Mouse (Mus musculus) hindlimb bud, embryonic 11.5 days (tissue): Measurements from ENCODE around the gene Stx5a.

ENCODE experiments used
- DNase-seq: peaks from one replicate; pipeline ENCODE4 v3.0.0-alpha.2; 2012; ENCODE audit warnings: low read depth, low spot score; ENCODE audit errors: extremely low spot score

Gene Stx5a

DNA sequence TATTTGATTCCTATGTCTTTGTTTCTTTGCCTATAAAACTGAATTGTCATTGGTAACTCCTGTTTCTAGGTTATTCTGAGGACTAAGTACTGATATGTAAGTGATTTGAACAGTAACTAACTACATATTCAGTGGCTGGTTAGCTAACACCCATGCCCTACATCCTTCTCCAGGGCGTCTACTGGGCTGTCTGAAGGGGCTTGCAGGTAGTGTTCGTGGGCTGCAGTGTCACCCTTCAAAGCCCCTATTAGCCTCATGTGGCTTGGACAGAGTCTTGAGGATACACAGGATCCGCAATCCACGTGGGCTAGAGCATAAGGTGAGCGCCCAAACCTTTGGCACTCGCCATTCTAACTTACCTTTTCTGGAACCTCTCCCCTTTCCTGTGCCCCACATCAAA lies 1.6 kb upstream of the Stx5a start:
- no peak for DNase-seq

DNA sequence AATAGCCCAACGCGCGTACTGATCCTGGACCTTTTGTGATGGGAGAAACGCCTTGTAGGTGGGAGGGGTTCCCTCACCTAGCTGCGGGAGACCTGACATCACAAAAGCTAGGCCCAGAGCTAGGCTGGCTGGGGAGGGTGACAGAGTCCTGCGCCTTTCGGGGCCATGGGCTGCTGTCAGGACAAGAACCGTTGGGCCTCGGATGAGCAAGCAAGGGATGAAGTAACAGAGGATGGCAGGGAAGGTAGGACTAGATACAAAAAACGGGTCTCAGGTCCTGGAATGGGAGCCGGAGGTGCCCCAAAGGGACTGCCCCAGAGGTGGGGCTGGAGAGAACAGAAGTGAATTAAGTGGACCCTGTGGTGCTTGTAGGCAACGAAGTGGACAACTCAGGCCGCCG lies 610 bp upstream of the Stx5a start, which contains the start of gene 1700092M07Rik:
TSS of gene 1700092M07Rik (plus strand) at position 116 of the 400 bp plus-strand sequence.
- no peak for DNase-seq

DNA sequence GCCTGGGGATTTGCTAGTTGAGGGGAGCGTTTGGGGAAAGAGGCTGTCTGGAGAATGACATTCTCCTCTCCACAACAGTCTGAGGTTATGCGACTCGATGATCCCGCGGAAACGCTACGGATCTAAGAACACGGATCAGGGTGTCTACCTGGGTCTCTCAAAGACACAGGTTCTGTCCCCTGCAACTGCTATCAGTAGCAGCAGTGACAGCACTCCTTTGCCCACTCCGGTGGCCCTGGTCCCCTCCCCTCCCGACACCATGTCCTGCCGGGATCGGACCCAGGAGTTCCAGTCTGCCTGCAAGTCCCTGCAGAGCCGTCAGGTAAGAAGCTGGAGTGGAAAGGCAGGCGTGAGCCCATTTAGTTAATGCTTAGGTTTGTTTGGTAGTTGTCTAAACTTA lies 963 bp downstream of the Stx5a start:
- no peak for DNase-seq

DNA sequence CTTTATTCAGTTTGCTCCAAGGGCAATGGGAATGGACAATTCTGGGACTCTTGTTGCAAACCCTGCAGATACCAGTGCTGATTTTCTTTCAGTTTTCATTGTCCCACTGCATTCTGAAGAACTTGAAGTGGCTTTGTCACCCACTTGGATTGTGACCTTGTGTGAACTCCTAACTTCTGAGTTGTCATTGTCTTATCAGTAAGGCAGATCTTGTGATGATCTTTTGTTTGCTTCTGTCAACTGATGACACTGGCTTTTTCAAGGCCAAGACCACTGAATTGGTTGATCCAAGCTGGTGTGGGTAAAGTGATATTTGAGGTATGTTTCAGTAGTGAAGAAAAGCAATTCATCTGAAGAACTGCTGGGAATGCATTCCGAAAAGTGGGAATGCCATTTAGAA lies 4.2 kb downstream of the Stx5a start:
- DNase-seq = no peak

DNA sequence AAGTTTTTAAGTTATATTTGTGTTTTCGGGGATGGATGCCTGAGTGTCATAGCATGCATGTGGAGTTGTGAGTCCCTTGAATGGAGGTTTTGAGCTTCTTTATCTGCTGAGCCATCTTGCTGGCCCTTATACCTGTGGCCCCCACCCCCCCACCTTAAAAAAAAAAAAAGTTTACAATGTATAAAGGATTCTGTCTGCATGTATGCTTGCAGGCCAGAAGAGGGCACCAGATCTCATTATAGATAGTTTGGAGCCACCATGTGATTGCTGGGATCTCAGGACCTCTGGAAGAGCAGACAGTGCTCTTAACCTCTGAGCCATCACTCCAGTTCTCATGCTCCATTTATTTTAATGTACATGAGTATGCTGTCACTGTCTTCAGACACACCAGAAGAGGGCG lies 6.2 kb downstream of the Stx5a start:
- DNase-seq = no peak

DNA sequence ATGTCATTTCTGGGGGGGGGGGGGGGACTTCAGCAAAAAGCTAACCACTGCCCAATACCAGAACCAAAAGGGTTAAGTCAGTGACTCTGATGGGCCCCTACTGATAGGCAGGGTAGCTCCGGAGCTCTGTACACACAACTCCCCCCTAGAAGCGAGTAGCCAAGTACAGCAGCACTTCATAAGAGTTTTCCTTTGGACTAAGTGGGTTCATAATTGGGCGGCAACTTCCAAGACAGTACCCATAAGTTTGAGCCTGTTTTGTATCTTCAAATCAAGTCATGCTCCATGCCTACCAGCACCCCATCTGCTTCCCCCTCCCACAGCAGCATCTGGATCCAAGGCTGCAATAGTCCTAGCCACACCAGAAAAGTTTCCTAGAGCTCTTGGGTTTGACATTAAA lies 14.4 kb downstream of the Stx5a start:
- no peak for DNase-seq

DNA sequence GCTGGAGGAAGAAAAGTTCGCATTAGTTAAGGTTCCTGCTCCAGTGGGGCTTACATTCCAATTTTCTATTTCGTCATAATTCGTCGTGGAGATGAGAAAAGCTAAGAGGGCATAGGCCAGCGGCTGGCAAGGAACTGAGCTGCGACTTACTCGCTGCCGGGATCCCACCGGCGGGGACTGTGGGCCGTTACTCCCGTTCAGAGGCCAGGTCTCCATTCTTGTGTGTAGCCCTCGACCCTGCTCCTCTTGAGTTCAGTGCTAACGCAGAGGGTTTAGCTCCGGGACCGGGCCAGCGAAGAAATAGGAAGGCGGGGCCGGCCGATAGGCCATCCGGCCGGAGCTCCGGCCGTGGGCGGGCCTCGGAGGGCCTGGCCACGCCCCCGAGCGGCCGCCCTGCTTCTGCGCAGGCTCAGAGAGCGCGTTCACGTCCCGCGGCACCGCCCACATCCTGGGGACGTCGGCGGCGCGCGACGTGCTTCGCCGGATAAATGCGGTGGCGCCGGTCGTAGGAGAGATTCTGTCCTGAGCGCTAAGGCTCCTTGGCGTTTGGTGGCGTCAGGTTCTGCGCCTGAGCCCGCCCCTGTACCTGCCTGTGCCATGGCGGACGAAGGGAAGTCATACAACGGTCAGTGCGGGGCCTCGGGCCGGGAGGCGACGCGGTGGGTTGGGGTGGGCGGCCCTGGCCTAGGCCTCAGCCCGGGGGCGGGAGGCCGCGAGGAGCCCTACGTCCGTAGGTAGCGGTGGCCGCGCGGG lies 15.6 kb downstream of the Stx5a start, which contains the start of gene Nxf1:
TSS of gene Nxf1 (plus strand) at position 439 of the 753 bp plus-strand sequence.
- DNase-seq = no peak

DNA sequence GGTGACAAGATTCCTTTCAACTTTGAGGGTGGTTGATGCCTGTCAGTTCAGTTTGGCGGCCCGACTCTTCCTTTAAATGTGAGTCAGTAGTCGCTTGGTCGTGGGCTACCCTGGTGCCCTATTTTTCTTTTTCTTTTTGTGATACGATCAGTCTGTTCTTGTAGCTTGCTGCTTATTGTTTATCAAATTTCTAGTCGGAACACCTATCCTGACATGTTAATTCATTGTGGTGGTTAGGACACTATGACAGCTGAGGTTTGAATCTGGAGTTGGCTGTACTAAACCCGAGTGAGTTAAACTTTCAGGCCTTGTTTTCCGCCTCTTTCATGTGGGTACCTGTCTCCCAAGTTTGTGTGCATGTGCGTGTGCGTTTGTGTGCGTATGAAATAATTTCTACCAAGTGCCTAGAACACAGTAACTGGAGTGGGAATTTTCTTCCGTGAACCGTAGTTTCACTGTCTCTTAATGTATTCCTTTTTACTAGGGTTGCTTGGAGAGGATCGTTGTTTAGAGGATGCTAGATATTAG lies 16.3 kb downstream of the Stx5a start:
- DNase-seq = no peak

DNA sequence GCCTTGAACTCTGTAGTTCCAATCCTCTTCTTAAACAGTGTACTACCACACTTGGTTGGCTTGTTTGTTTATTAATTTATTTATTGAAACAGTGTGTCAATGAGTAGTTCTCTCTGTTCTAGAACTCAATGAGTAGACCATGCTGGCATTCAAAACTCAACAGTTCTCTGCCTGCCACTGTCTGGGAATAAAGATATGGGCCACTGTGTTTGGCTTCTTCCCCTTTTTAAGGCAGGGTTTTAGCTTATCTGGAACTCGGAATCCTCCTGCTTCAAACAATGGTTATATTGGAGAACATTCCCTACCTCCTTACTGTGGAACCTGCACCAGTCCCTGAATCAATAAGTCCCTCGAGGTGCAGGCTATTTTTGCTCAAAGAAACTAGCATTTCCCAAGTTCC lies 17.7 kb downstream of the Stx5a start:
- no peak for DNase-seq

DNA sequence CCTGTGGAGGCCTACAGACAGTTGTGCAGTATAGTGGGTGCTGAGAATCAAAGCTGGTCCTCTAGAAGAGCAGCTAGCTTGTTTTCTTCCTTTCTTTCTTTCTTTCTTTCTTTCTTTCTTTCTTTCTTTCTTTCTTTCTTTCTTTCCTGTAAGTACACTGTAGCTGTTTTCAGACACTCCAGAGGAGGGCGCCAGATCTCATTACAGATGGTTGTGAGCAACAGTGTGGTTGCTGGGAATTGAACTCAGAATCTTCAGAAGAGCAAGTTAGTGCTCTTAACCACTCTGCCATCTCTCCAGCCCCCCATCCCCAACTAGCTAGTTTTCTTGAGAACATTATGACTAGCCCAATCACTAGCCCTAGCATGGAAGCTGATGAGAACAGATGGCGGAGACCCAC lies 19.5 kb downstream of the Stx5a start:
- DNase-seq = no peak

DNA sequence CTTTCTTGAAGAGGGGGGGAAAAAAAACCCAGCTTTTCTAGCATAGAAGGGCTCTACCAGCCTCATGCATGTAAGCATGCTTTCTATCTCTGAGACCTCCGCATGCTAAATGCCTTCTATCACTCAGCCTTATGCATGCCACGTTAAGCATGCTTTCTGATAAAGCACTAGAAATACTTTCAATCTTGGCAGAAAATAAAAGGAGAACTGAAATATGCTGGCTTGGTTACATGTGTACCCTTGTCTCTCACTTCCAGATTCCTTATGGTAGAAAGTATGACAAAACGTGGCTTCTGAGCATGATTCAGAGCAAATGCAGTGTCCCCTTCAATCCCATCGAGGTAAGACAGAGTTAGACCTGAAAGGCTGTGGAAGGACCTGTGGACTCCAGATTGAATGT lies 22.1 kb downstream of the Stx5a start:
- DNase-seq = no peak

DNA sequence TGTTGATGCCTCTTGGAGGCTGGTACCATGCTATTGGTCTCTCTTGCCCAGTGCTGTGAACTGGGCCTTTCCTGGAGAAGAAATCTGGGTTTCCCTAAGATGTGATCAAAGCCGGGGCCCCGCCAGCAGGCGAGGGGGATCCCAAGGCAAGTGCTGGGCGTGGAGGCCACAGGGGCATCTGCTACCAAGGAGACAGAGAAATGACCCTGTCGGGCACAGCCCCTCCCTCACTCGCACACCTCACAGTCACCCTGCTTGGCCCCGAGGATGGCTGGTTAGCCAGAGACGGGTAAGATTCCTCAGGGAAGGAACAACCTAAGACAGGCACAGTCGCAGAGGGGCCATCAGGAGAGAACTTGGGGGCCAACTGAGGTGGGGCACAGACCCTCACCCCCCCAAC lies 24.3 kb downstream of the Stx5a start:
- no peak for DNase-seq

DNA sequence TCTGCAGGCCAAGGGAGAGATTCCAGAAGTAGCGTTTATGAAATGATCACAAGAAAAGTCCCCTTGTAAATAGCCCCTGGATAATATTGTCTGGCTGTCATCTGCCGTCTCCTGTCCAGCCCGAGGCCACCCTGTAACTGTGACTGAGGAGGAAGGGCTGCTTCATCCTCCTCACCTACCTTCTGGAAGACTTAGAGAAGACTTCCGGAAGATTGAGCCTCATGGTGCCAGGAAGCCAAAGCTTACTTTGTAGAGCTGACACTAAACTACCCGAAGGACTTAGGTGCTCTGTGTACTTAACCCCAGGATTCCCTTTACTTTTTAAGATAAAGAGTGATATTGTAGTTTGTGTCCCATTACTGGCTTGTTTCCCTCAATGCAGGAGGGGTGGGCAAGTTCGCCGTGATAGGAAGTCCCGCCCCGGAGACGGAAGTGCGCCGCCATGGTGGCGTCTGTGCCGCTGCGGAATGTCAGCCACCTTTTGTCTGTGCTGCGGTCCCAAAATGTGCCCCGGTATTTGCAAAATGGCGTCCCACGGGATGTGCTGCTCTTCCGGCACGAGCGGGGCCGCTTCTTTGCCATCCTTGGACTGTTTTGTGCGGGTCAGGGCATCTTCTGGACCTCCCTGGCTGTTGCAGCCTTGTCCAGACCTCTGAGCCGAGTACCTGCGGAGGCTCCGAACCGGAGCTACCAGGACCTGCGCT lies 29.5 kb downstream of the Stx5a start, which contains the start of gene Tmem223:
TSS of gene Tmem223 (plus strand) at position 430 of the 704 bp plus-strand sequence.
- no peak for DNase-seq

DNA sequence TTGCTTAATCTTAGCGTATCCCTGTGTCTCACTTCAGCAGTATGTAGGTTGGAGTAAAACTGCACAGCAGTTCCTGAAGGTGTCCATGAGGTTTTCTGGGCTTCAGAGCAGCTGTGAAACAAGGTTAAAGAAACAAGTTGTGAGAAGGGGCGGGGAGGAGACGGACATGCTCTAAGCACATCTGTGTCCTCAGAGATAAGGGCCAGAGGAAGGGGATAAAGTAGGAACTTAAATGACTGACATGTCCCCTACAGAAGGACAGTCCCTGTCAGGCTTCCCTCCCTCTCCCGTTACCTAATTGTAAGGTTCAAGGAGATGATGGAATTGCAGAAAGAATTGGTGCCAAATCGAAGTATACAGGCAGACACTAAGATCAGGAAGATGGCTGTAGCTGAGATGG lies 31.8 kb downstream of the Stx5a start:
- DNase-seq = no peak

DNA sequence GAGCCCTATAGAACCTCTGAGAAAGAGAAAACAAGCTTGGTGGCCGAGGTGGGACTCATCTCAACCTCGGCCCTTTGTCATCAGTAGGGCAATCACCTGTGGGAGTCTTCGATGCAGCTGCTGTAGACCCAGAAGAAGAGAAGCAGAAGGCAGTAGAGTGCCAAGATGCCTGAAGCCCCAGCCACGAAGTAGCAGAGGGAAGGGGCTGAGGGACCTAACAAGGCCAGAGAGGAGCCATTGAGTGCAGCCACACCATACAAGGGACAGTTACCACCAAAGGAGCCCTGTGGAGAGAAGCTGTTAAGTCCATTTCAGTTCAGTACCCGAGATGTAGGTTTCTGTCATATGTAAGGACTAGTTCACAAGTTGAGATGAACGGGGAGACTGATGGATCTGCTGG lies 32.2 kb downstream of the Stx5a start:
- no peak for DNase-seq

DNA sequence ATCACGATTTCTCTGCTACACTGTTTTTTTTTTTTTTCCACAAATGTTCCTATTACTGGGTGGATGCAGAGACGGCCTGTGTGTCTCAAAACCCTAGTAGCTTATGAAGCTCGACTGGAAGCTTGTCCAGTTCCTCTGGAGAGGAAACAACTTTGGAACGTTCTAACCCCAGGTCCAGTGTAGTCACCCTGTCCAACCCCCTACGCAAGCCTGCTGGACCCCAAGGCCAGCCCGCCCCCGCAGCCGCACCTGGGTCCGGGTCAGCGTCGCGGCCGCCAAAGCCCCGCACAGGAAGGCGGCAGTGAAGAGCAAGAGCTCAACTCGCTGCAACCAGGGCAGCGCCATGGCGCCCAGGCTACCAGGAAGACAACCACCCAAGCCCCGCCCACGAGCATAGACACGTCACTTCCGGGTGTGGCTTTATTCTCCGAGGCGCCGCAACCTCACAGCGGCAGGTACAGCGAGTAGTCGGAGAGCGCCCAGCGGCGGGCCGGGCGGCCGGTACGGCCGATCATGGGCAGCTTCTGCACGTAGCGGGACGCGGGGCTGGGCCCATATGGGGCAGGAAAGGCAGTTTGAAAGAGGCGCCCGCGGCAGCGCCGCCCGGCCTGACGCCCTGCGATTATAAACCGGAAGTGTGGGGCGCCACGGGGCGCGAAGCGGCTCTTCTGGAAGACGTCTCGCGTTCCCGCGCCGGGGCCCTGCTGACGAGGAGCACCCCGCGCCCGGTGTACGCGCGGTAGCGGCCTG lies 33.0 kb downstream of the Stx5a start, which contains the start of gene Tmem179b:
TSS of gene Tmem179b (minus strand) at position 382 of the 750 bp plus-strand sequence.
- DNase-seq = no peak

DNA sequence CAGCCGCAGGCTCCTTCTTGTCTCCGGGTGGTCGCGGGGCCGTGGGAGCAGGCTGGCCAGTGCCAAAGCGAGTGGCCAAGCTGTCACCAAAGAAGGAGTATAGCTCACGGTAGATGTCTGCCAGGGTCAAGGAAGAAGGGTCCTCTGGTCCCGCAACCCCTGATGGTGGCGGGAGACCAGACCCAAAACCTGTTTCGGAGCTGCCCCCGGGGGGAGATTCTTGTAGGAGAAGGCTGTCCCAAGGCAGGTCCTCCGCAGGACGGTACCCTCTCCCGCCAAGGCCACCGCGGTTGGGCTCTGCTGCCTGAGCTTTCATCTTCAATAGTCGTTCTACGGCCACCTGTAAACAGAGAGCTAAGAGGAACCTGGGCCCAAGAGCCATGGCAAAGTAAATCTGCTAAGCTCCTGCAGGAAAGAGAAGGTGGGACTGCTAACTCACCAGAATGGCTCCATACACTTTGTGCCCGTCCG lies 33.8 kb downstream of the Stx5a start:
- DNase-seq = no peak

DNA sequence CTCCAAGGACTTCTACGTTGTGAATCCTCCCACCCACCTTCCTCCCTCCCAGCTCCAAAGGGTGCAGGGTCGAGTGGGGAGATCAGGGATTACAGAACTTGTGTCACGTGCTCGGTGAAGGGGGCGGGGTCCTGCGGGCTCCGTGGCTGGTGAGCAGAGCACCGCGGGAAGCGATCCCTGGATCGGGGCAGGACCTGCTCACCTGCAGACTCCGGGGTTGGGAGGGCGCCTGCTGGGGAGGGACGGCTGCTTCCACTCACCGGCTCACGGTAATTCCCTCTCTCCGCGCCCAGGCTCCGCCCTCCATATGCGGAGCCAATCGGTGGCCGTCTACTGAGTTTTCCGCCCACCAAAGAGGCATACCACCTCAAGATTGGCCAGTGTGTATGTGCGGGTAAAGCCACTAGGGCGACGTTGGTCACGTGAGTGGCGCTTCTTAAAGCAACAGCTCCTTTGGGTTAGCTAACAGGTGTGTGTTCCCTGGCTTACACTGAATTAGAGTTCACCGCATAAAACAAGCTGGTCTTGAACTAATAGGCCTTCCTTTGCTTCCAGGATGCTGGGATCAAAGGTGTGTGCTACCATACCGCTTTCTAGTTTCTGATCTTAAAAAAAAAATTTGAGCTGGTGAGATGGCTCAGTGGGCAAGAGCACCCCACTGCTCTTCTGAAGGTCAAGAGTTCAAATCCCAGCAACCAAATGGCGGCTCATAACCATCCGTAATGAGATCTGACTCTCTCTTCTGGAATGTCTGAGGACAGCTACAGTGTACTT lies 45.0 kb downstream of the Stx5a start, which contains the start of gene Taf6l:
TSS of gene Taf6l (minus strand) at position 410 of the 774 bp plus-strand sequence.
- peak; percentile 83 for DNase-seq

DNA sequence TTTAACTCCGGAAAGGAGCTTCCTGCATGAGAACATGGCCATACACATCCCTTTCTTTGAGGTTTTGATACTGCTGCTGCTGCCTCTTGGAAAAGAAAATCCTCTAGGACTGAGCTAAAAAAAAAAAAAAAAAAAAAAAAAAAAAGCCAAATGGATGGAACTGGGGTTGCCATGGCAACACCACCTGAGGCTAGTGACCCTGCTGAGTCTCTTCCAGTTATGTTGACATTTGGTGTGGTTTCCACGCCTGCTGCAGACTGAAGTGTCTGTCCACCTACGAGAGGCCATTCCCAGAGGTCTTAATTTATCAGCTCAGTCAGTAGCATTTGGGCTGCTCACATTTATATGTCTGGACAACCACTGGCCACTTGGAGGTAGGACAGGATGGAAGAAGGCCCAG lies 47.3 kb downstream of the Stx5a start:
- DNase-seq = no peak

DNA sequence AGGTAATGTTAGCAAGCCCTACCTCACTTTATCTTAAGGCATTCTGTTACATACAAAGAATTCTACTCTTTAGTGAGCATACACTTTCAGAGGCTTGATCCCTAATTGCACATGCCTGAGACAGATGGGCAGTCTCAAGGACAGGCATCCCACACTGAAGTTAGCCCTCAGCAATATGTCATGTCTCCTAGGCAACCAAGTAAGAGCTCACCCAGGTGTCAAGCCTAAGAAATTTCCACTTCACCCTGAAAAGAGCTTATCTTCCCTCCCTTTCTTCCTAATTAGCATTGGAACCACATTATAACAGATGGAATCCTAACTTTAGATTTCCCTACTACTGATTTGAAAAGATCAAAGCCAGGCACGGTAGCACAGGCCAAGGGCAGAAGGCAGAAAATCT lies 48.0 kb downstream of the Stx5a start:
- DNase-seq = no peak
